Mouse (Mus musculus): ENCODE measurements around the gene Mamstr.

The Mamstr gene

DNA sequence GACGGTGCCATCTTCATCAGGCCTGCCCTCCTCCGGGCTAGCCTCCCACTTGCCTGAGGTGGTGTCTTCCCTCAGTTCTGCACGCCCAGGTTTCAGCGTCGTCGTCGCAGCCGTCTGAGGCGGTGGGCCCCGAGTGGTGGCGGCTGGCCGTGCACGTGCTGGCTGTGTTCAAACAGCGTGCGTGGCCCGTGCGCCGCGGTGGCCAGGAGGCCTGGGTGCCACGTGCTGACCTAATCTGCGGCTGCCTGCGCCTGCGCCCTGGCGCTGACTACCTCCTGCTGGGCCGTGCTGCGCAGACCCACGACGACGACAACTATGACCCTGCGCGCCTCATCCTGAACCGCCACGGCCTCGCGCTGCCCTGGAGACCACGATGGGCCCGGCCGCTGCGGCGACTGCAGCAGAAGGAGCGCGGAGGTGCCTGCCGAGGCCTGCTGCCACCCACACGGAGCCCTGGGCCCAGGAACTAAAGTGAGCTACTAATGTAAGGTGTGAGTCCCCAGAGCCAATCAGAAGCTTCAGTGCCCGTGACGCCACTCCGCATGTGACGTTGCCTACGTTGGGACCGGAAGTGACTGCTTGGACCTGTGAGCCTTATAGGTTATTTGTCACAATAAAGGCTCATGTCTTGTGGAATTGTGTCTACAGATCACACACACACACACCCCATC is 54.3 kb downstream of the Mamstr start, which contains the start of gene Sec1:
Gene Sec1, minus strand, starts transcription at position 482 of the 671 bp plus-strand sequence.
- DNase-seq (ENCODE audit: low spot score): no peak

DNA sequence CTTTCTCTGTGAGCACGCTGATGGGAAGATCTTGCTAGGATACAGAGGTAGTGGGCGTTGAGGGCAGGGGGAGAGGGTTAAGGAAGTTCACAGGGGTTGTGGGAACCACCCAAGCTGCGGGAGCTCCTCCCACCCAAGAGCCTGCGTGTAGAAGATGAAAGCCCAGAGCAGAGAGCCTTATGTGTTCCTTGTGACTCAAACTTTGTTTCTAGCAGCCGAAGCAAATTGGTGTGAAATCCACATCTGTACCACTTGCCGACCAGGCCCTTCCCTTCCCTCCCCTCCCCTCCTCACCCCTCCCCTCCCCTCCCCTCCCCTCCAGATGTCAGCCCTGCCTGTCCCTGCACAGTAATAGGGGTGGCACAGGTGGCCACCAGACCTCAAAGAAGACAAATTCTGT is 55.3 kb downstream of the Mamstr start:
- no peak for DNase-seq (ENCODE audit: low spot score)
